Mouse (Mus musculus): ENCODE results near the gene 4932438H23Rik. TPM values are rescaled to one million over a fixed set of nuclear protein-coding genes. Genes with fewer than 3 reads are reported as not detected.

The 4932438H23Rik gene
- polyA plus RNA-seq, 1 experiment: 38.8 TPM

GRCm38 (mm10) chr16:91042640-91043039 is 52.3 kb downstream of the 4932438H23Rik start:
- Histone ChIP-seq H3K4me1 (ENCODE audit: control insufficient read depth, insufficient read depth, low read length) (peaks cover 6% of the 10 kb centered on the region; the same call in 1 of the 2 replicates), H3K27me3 (ENCODE audit: control insufficient read depth, insufficient read depth, low read length) (no peaks in the 10 kb centered on the region), H3K27ac (ENCODE audit: control insufficient read depth, insufficient read depth, low read depth, low read length) (no peak overlapping the region), H3K4me3 (ENCODE audit: control insufficient read depth, low read depth, low read length) (peak overlapping the region; percentile 67), H3K36me3 (ENCODE audit: control insufficient read depth, insufficient read depth, low read length) (no peaks in the 10 kb centered on the region)
- TF ChIP-seq CTCF (IDR thresholded peaks at IDR 0.05; ENCODE audit: control insufficient read depth, insufficient read depth, insufficient replicate concordance, low read depth, low read length) (no peak), POLR2A (IDR thresholded peaks at IDR 0.05; ENCODE audit: control insufficient read depth, low read depth, low read length) (no peak)

- H3K27me3 ChIP-seq (ENCODE audit: control insufficient read depth, insufficient read depth, low read length): no peaks in the 10 kb centered on the region
- no peaks in the 10 kb centered on the region for H3K4me1 ChIP-seq (ENCODE audit: control insufficient read depth, insufficient read depth, low read length)
- TF ChIP-seq CTCF (IDR thresholded peaks at IDR 0.05; ENCODE audit: control insufficient read depth, insufficient read depth, insufficient replicate concordance, low read depth, low read length) (no peak), POLR2A (IDR thresholded peaks at IDR 0.05; ENCODE audit: control insufficient read depth, low read depth, low read length) (no peak)
- peaks cover 3% of the 10 kb centered on the region for H3K36me3 ChIP-seq (ENCODE audit: control insufficient read depth, insufficient read depth, low read length)
- no peak overlapping the region for H3K27ac ChIP-seq (ENCODE audit: control insufficient read depth, insufficient read depth, low read depth, low read length)
- H3K4me3 ChIP-seq (ENCODE audit: control insufficient read depth, low read depth, low read length): peak overlapping the region; percentile 33; the same call in 1 of the 2 replicates
These were observed 59.1 kb downstream of the 4932438H23Rik start for GRCm38 (mm10) chr16:91035866-91036265.

GRCm38 (mm10) chr16:91030751-91031150 is 64.2 kb downstream of the 4932438H23Rik start:
- Histone ChIP-seq H3K27ac (ENCODE audit: control insufficient read depth, insufficient read depth, low read depth, low read length) (no peak overlapping the region), H3K4me1 (ENCODE audit: control insufficient read depth, insufficient read depth, low read length) (no peaks in the 10 kb centered on the region), H3K4me3 (ENCODE audit: control insufficient read depth, low read depth, low read length) (no peak overlapping the region), H3K36me3 (ENCODE audit: control insufficient read depth, insufficient read depth, low read length) (peaks cover 5% of the 10 kb centered on the region), H3K27me3 (ENCODE audit: control insufficient read depth, insufficient read depth, low read length) (no peaks in the 10 kb centered on the region)
- TF ChIP-seq POLR2A (IDR thresholded peaks at IDR 0.05; ENCODE audit: control insufficient read depth, low read depth, low read length) (no peak), CTCF (IDR thresholded peaks at IDR 0.05; ENCODE audit: control insufficient read depth, insufficient read depth, insufficient replicate concordance, low read depth, low read length) (no peak)

DNA sequence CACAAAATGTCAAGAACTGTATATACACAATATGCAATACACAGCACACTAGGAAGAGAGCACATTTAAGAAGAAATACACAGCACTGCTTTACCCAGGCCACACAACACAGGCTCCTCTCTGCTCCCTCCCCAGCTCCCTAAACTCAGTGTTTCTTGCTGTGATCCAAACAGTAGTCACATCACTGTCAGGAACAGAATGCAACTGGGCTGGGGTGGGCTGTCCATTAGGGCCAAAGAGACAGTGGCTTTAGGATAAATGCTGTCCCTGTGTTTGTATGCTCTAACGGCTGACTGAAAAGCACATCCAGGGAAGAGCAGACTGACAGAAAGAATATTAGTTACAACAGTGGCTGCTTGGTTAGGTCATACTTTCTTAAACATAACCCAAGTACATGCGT is 65.0 kb downstream of the 4932438H23Rik start:
- Histone ChIP-seq H3K4me1 (ENCODE audit: control insufficient read depth, insufficient read depth, low read length) (no peaks in the 10 kb centered on the region), H3K4me3 (ENCODE audit: control insufficient read depth, low read depth, low read length) (no peak overlapping the region), H3K36me3 (ENCODE audit: control insufficient read depth, insufficient read depth, low read length) (peaks cover 5% of the 10 kb centered on the region), H3K27me3 (ENCODE audit: control insufficient read depth, insufficient read depth, low read length) (no peaks in the 10 kb centered on the region), H3K27ac (ENCODE audit: control insufficient read depth, insufficient read depth, low read depth, low read length) (no peak overlapping the region)
- TF ChIP-seq POLR2A (IDR thresholded peaks at IDR 0.05; ENCODE audit: control insufficient read depth, low read depth, low read length) (no peak), CTCF (IDR thresholded peaks at IDR 0.05; ENCODE audit: control insufficient read depth, insufficient read depth, insufficient replicate concordance, low read depth, low read length) (no peak)

- TF ChIP-seq POLR2A (IDR thresholded peaks at IDR 0.05; ENCODE audit: control insufficient read depth, low read depth, low read length) (no peak), CTCF (IDR thresholded peaks at IDR 0.05; ENCODE audit: control insufficient read depth, insufficient read depth, insufficient replicate concordance, low read depth, low read length) (no peak)
- Histone ChIP-seq H3K36me3 (ENCODE audit: control insufficient read depth, insufficient read depth, low read length) (peaks cover 2% of the 10 kb centered on the region), H3K4me3 (ENCODE audit: control insufficient read depth, low read depth, low read length) (no peak overlapping the region), H3K27ac (ENCODE audit: control insufficient read depth, insufficient read depth, low read depth, low read length) (no peak overlapping the region), H3K27me3 (ENCODE audit: control insufficient read depth, insufficient read depth, low read length) (no peaks in the 10 kb centered on the region), H3K4me1 (ENCODE audit: control insufficient read depth, insufficient read depth, low read length) (no peaks in the 10 kb centered on the region)
These were observed 65.7 kb downstream of the 4932438H23Rik start for GRCm38 (mm10) chr16:91029161-91029743.

GRCm38 (mm10) chr16:91026290-91026689 is 68.6 kb downstream of the 4932438H23Rik start:
- no peak overlapping the region for H3K4me3 ChIP-seq (ENCODE audit: control insufficient read depth, low read depth, low read length)
- H3K36me3 ChIP-seq (ENCODE audit: control insufficient read depth, insufficient read depth, low read length): peaks cover 2% of the 10 kb centered on the region
- TF ChIP-seq POLR2A (IDR thresholded peaks at IDR 0.05; ENCODE audit: control insufficient read depth, low read depth, low read length): no peak
- TF ChIP-seq CTCF (IDR thresholded peaks at IDR 0.05; ENCODE audit: control insufficient read depth, insufficient read depth, insufficient replicate concordance, low read depth, low read length): no peak
- no peaks in the 10 kb centered on the region for H3K4me1 ChIP-seq (ENCODE audit: control insufficient read depth, insufficient read depth, low read length)
- H3K27ac ChIP-seq (ENCODE audit: control insufficient read depth, insufficient read depth, low read depth, low read length): no peak overlapping the region
- no peaks in the 10 kb centered on the region for H3K27me3 ChIP-seq (ENCODE audit: control insufficient read depth, insufficient read depth, low read length)

DNA sequence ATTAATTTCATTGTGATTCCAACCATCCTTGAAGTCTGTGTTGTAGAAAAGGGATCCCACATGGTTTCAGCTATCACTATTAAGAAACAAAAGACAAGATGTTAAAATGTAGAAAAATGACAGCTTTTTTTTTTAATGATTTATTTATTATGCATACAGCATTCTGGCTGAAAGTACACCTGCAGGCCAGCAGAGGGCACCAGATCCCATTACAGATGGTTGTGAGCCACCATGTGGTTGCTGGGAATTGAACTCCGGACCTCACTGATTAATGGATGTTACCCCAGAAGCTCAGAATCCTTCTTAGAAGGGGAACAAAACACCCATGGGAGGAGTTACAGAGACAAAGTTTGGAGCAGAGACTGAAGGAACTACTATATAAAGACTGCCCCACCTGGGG is 71.5 kb downstream of the 4932438H23Rik start:
- Histone ChIP-seq H3K4me1 (ENCODE audit: control insufficient read depth, insufficient read depth, low read length) (no peaks in the 10 kb centered on the region), H3K4me3 (ENCODE audit: control insufficient read depth, low read depth, low read length) (no peak overlapping the region), H3K36me3 (ENCODE audit: control insufficient read depth, insufficient read depth, low read length) (no peaks in the 10 kb centered on the region; the same call in none of the 2 replicates), H3K27ac (ENCODE audit: control insufficient read depth, insufficient read depth, low read depth, low read length) (no peak overlapping the region), H3K27me3 (ENCODE audit: control insufficient read depth, insufficient read depth, low read length) (no peaks in the 10 kb centered on the region)
- TF ChIP-seq POLR2A (IDR thresholded peaks at IDR 0.05; ENCODE audit: control insufficient read depth, low read depth, low read length) (no peak), CTCF (IDR thresholded peaks at IDR 0.05; ENCODE audit: control insufficient read depth, insufficient read depth, insufficient replicate concordance, low read depth, low read length) (peak; percentile 25; the same call in 1 of the 2 replicates)

Data from testis, adult 2 months (tissue).